Mouse (Mus musculus) midbrain, embryonic 16.5 days (tissue): ENCODE measurements around the gene Cdc42bpg. TPM values are rescaled to one million over a fixed set of nuclear protein-coding genes. Genes with fewer than 3 reads are reported as not detected.

Source experiments
- ATAC-seq: fragments of 200-750 bp; cut with Nextera tagmentation; 2 replicates; pipeline ENCODE4 v1.8.0; 2017; ENCODE audit warnings: moderate TSS enrichment
- H3K27ac ChIP-seq: fragments of 300-500 bp; sonication (generic); 2 replicates; pipeline ENCODE4 v1.5.1; 2014; ENCODE audit warnings: mild to moderate bottlenecking, low read length, mixed read lengths
- H3K27me3 ChIP-seq: fragments of 300-500 bp; sonication (generic); 2 replicates; pipeline ENCODE4 v1.6.1; 2014; ENCODE audit warnings: low read depth, low read length, mixed read lengths; ENCODE audit not compliant: control insufficient read depth, insufficient read depth
- H3K36me3 ChIP-seq: fragments of 300-500 bp; sonication (generic); 2 replicates; pipeline ENCODE4 v1.6.1; 2014; ENCODE audit warnings: mild to moderate bottlenecking, low read length, moderate library complexity, mixed read lengths; ENCODE audit not compliant: control insufficient read depth, insufficient read depth
- H3K4me1 ChIP-seq: fragments of 300-500 bp; sonication (generic); 2 replicates; pipeline ENCODE4 v1.6.1; 2014; ENCODE audit warnings: mild to moderate bottlenecking, low read length, mixed read lengths; ENCODE audit not compliant: control insufficient read depth, insufficient read depth
- H3K4me2 ChIP-seq: fragments of 300-500 bp; sonication (generic); 2 replicates; pipeline ENCODE4 v1.6.1; 2014; ENCODE audit warnings: mild to moderate bottlenecking, low read length, mixed read lengths
- H3K4me3 ChIP-seq: fragments of 300-500 bp; sonication (generic); 2 replicates; pipeline ENCODE4 v1.5.1; 2014; ENCODE audit warnings: low read depth, mild to moderate bottlenecking, low read length, moderate library complexity, mixed read lengths
- H3K9ac ChIP-seq: fragments of 300-500 bp; sonication (generic); 2 replicates; pipeline ENCODE4 v1.6.1; 2014; ENCODE audit warnings: low read depth, low read length, mixed read lengths
- H3K9me3 ChIP-seq: fragments of 300-500 bp; sonication (generic); replicated peaks from 2 replicates; pipeline ENCODE4 v1.6.1; 2014; ENCODE audit warnings: mild to moderate bottlenecking, low read length, mixed read lengths; ENCODE audit not compliant: control insufficient read depth, poor library complexity, severe bottlenecking
- WGBS: fragments of 180-500 bp; shearing (Covaris S2); extraction: QIAGEN DNeasy Blood & Tissue Kit; methylation state at CpG from one replicate; pipeline ENCODE4 v1.1.7; 2014; 5-methylcytosine and 5-hydroxymethylcytosine counted together
- polyA plus RNA-seq: library from polyadenylated mRNA; unstranded; fragments of >200 nt; fragmentation: Nextera tagmentation; extraction: Ambion mirVana; gene quantifications from 2 replicates; pipeline ENCODE4 v1.2.1, GENCODE M21; 2015

Cdc42bpg gene
- polyA plus RNA-seq, 1 experiment from 2014 or later = 0.34 TPM

DNA sequence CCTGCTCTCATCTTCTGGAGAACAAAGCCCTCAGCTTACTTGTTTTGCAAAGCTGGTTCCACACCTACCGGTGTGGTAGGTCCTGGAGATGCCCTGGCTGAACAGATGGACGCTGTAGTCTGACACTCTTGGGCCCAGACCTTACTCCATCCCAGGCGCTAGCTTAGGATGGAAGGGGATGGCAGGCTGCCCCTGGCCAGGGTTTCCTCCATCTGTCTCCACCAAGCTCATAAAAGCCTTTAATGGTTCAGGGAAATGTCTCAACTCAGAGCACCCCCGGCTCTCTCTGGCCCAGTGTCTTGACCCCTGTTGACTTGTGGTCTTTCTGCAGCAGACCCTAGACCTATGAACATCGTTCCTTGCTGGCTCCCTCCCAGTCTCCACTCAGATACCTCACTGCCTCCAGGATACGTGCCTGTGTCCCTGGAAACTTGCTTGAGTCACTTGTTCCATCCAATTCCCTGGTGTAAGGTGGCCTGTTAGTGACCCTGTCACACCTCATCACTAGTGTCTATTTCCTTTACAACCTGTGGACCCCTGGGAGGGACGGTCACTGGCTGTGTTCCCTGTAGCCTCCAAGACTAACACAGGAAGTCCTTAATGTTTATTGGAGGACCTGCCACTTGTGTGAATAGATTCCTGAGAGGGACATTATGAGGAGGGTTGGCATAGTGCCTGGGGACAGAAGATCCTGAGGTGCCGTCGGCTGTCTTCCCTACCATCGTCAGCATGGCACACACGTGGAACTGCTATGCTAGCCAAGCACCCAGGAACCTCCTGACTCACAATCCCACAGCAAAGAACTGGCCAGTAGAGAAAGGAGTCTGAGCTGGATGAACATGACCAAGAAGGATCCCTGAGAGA is 38.7 kb upstream of the Cdc42bpg start:
- ATAC-seq = no peak
- H3K4me2 ChIP-seq = no peak overlapping the region
- no peak overlapping the region for H3K4me3 ChIP-seq
- H3K9me3 ChIP-seq = no peaks in the 10 kb centered on the region
- H3K9ac ChIP-seq = no peak overlapping the region
- H3K27ac ChIP-seq = no peak overlapping the region
- H3K27me3 ChIP-seq = no peaks in the 10 kb centered on the region
- H3K36me3 ChIP-seq = no peaks in the 10 kb centered on the region; the same call in 1 of the 2 replicates
- no peaks in the 10 kb centered on the region for H3K4me1 ChIP-seq
- 74% methylated on average over 11 of the region's 11 CpGs for WGBS

DNA sequence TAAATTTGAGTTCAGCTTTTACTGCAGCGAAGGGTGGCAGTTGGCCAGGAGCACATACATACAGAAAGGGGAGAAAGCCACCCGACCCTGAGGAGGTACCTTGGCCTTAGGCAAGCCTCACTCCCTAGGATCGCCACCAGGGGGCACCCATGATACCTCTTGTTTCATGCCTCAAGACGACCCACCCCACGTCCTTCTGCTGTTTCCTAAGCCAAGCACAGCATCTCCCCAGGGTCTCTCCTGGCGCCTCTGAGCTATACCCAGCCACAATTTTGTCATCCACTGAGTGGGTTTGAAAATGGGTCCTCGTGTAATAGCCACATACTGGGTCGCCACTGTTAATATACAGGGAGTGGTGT is 38.1 kb upstream of the Cdc42bpg start:
- Histone ChIP-seq H3K4me1 (no peaks in the 10 kb centered on the region), H3K27me3 (no peaks in the 10 kb centered on the region), H3K36me3 (no peaks in the 10 kb centered on the region), H3K9me3 (no peaks in the 10 kb centered on the region), H3K27ac (no peak overlapping the region), H3K4me3 (no peak overlapping the region), H3K9ac (no peak overlapping the region), H3K4me2 (no peak overlapping the region)
- 13% methylated on average over 8 of the region's 8 CpGs for WGBS
- ATAC-seq = no peak

DNA sequence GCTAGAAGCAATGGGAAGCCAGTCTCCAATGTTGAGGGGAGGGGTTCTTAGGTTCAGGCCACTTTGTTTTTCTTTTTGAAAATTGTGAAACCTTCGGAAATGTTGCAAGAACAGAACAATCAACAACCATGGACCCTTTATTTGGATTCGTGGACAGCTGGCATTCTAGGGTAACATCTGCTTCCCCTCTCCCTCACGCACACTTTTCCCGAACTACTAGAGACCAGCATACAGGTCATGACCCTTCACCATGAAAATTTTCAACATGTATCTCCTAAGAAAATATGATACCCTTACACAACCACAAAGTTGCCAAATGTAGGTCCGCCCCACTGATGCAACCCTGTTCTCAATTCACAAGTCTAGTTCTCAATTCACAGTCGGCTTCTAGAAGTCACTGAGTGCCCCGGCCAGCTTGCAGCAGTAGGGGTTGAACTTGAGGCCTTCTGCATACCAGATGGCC is 37.6 kb upstream of the Cdc42bpg start:
- Histone ChIP-seq H3K4me3 (no peak overlapping the region), H3K36me3 (no peaks in the 10 kb centered on the region), H3K4me1 (no peaks in the 10 kb centered on the region), H3K9ac (no peak overlapping the region), H3K9me3 (no peaks in the 10 kb centered on the region), H3K27me3 (no peaks in the 10 kb centered on the region), H3K4me2 (no peak overlapping the region), H3K27ac (no peak overlapping the region)
- no peak for ATAC-seq
- WGBS = 86% methylated on average over 7 of the region's 7 CpGs

DNA sequence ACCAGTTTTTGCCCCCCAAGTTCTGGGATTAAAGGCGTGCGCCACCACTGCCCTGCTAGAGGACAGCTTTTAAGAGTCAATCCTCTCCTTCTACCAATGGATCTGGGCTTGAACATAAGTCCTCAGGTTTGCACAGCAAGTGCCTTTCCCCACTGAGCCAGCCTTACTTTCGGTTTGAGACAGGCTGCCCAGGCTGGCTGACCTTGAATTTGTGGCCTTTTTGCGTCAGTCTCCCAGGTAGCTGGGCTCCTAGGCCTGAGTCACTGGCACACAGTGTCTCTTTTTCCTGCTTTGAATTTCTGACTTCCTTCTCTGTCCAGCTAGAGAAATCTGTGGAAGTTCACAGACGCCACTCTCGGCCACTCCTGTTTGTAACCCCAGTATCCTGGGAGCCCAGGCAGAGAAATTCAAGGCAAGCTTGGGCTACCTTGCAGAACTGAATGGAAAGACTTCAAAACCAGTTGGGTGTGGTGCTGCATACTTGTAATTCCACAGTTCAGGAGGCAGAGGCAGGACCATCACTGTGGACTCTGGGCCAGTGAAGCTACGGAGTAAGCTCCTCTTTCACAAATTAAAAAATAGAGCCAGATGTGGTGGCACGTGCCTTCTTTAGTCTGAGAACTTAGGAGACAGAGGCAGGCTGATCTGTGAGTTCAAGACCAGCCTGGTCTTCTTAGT is 36.3 kb upstream of the Cdc42bpg start:
- WGBS = 85% methylated on average over 8 of the region's 8 CpGs
- ATAC-seq = no peak

DNA sequence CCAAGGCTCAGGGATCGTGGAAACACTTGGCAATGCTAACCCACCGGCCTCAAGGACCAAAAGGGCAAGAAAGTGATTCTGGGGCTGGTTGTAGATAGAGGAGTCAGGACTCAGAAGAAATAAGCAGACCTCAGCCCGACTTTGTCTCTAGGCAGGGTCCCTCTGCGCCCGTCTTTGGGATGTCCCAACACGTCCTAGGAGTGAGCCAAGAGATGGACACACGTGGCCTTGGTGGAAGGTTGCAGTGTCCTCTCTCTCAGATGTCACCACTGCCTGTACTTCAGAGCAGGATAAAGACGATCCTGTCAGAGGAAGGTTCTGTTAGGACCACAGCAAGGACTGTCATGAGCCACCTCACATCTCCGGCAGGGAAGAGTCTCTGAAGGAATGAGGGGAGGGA is 35.6 kb upstream of the Cdc42bpg start:
- no peaks in the 10 kb centered on the region for H3K27me3 ChIP-seq
- H3K4me2 ChIP-seq = no peak overlapping the region
- no peak overlapping the region for H3K27ac ChIP-seq
- no peak overlapping the region for H3K4me3 ChIP-seq
- H3K9ac ChIP-seq = no peak overlapping the region
- peaks cover 1% of the 10 kb centered on the region for H3K4me1 ChIP-seq
- H3K9me3 ChIP-seq = no peaks in the 10 kb centered on the region
- 63% methylated on average over 9 of the region's 9 CpGs for WGBS
- H3K36me3 ChIP-seq = no peaks in the 10 kb centered on the region
- ATAC-seq = no peak

More for the DNA sequence above, 36.3 kb upstream of the Cdc42bpg start:
- Histone ChIP-seq H3K27me3 (no peaks in the 10 kb centered on the region), H3K4me2 (no peak overlapping the region), H3K9me3 (no peaks in the 10 kb centered on the region), H3K36me3 (no peaks in the 10 kb centered on the region), H3K4me3 (no peak overlapping the region), H3K27ac (no peak overlapping the region), H3K4me1 (no peaks in the 10 kb centered on the region), H3K9ac (no peak overlapping the region)

DNA sequence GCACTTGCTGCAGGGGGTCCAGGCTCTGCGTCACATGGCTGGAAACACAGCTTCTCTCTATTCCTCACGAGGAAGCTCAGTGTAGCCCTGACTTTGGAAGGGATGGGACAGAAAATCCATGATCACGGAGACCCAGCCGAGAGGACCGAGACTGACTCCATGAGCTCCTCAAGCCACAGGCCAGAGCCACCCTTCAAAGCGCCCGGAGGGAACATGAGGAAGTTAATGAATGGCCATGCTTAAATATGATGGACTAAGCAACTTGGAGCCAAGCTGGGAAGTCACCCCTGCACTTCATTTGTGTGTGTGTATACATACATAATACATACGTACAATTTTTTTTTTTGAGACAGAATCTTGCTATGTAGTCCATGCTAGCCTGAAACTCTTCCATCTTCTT is 35.0 kb upstream of the Cdc42bpg start:
- 32% methylated on average over 8 of the region's 8 CpGs for WGBS
- no peaks in the 10 kb centered on the region for H3K9me3 ChIP-seq
- H3K9ac ChIP-seq = no peak overlapping the region

DNA sequence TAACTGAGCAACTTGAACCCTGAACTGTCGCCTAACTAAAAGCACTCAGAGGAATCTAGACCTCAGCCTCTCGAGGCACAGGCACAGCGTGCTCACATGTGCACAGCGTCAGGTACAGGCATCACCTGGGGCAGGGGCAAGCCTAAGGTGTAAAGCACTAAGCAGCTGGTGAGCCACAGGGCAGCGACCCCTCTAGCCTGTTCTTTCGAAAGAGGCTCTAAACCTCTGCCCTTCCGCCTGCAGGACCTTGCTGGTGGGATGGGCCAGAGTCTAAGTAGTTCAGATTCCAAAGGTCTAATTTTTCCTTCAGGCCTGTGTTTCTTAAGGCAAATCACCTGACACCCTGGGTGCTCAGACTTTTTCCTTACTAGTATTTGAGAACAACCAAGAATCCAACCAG is 34.2 kb upstream of the Cdc42bpg start:
- no peak for ATAC-seq
- Histone ChIP-seq H3K9ac (no peak overlapping the region), H3K9me3 (no peaks in the 10 kb centered on the region), H3K27ac (no peak overlapping the region), H3K4me1 (peaks cover 6% of the 10 kb centered on the region), H3K4me2 (no peak overlapping the region), H3K36me3 (no peaks in the 10 kb centered on the region), H3K4me3 (no peak overlapping the region), H3K27me3 (no peaks in the 10 kb centered on the region)
- 68% methylated on average over 7 of the region's 7 CpGs for WGBS

More for the DNA sequence above, 35.0 kb upstream of the Cdc42bpg start:
- Histone ChIP-seq H3K27ac (no peak overlapping the region), H3K4me3 (no peak overlapping the region), H3K27me3 (no peaks in the 10 kb centered on the region), H3K4me2 (no peak overlapping the region), H3K36me3 (no peaks in the 10 kb centered on the region), H3K4me1 (peaks cover 6% of the 10 kb centered on the region)
- no peak for ATAC-seq

DNA sequence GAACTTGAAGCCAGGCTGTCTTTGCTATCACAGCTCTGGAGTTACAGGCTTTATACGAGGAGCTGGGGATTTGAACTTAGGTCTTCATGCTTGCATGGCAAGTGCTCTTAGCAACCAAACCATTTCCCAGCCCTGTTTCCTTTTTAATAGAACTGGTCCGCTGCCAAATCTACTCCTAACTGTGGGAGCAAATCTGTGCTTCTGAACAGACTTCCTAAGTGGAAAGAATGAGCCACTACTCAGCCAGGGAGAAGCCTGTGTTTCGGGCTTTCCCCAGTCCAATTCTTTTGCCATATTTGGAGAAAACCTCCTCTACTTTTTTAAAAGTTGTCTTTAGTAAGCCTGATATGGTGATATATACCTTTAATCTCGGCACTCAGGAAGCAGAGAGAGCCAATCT is 33.5 kb upstream of the Cdc42bpg start:
- no peak overlapping the region for H3K27ac ChIP-seq
- no peaks in the 10 kb centered on the region for H3K36me3 ChIP-seq
- H3K9ac ChIP-seq = no peak overlapping the region
- no peaks in the 10 kb centered on the region for H3K27me3 ChIP-seq
- H3K4me1 ChIP-seq = peaks cover 6% of the 10 kb centered on the region
- no peak overlapping the region for H3K4me2 ChIP-seq
- no peak overlapping the region for H3K4me3 ChIP-seq
- H3K9me3 ChIP-seq = no peaks in the 10 kb centered on the region
- ATAC-seq = no peak
- WGBS = 84% methylated on average over 4 of the region's 4 CpGs

DNA sequence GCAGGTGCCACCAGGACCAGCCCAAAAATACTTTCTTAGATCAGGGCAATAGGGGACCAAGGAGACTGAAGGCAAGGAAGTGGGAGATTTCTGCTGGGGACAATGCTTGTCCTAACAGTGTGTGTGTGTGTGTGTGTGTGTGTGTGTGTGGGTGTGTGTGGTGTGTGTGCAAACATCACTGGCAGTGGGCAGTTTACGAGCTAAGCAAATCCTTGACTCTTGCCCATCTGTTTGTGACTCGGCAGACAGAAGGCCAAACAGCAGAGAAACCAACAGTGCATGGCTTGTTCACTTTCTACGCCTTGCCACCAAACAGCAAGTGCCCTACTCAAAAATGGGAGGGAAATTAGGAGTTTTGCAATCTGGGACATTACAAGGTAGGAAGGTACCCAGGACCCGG is 32.7 kb upstream of the Cdc42bpg start:
- ATAC-seq = no peak
- Histone ChIP-seq H3K4me2 (no peak overlapping the region), H3K36me3 (no peaks in the 10 kb centered on the region), H3K4me3 (no peak overlapping the region), H3K4me1 (peaks cover 14% of the 10 kb centered on the region), H3K27me3 (no peaks in the 10 kb centered on the region), H3K9me3 (no peaks in the 10 kb centered on the region), H3K9ac (no peak overlapping the region), H3K27ac (no peak overlapping the region)
- WGBS = 85% methylated on average over 4 of the region's 4 CpGs
